Mouse (Mus musculus) monocyte, adult 59 days (primary cell): Measurements from ENCODE around the gene Olfr603. TPM values are rescaled to one million over a fixed set of nuclear protein-coding genes. Genes with fewer than 3 reads are reported as not detected.

Experiments
- total RNA-seq, 2 experiments: library from RNA; stranded (reverse); gene quantifications; one replicate each; pipeline ENCODE4 v1.2.4; 2023

Gene Olfr603
- total RNA-seq = not detected

DNA sequence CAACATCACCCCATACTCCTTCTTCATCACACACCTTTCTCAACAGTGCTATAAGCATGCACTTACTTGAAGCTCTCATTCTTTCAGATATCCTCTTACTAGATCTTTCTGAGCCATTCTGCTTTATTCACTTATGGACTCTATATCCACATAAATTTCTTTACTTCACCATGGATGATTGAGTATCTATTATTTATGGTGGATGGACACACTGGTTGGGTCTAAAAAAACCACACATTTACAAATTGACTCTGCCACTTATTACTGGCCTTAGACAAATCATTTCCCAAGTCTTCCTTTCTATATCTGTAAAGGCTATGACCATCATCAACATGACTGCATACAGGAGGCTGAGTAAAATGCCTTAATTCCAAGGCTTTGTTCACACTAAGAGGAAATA is at the start of gene Olfr603:
Gene Olfr603 (minus strand): TSS at position 101 of the 400 bp plus-strand sequence.

DNA sequence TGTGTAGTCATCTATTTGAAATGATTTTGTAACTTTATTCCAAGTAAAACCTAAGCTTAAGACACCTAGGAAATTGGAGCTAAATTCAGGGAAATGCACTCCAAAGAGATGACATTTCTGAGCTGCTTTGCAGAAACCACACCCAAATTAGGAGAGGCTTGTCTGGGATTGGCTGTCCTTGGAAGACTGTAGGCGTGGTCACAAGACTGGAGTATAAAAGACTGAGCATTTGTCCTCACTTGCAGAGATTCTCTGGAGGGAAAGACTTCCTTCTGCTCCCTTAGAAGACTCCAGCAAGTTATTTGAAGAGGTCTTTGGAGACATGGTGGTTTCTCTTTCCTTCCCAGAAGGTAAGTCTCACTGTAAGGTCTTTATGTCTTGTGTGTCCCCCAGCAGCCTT is 28.8 kb upstream of the Olfr603 start, which contains the start of gene Usp17lc:
Gene Usp17lc (plus strand): TSS at position 301 of the 400 bp plus-strand sequence.

DNA sequence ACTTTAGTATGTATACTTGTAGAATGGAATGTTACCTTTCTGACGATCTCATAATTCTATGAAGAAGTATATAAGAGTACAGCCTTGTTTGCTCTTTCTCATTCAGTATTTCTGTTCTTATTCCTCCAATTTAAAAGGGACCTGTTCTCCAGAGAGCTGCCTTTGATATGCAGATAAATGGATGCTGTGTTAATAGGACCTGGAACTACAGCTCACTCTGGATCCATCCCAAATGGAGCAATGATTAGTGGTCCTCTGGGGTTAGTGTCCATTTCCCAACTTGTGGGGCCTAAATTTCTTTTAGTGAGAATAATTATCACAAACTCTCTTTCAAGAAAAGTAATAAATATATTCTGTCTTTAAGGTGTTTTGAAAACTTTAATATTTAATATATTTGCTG is 23.4 kb downstream of the Olfr603 start, which contains the start of gene Olfr601:
Gene Olfr601 (minus strand): TSS at position 101 of the 400 bp plus-strand sequence.

DNA sequence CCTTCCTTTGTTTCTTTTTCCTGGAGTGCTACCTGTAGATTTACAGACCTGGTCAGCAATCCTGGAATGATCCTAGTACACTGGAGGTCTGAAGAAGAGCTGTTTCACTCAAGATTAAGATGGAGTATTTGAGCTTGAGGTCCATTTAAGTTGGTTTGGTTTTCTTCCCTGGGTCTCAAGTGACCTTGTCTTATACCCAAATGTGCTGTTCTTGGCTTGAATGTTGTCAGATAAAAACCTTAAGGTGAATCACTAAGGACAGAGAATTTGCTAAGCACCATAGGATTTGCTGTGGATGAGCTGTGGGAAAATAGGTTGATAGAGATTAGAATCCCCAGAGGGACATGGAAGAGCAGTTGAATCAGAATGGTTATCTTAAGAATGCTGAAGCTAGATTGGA is 36.4 kb downstream of the Olfr603 start, which contains the start of gene Olfr600:
Gene Olfr600 (minus strand): TSS at position 101 of the 400 bp plus-strand sequence.

DNA sequence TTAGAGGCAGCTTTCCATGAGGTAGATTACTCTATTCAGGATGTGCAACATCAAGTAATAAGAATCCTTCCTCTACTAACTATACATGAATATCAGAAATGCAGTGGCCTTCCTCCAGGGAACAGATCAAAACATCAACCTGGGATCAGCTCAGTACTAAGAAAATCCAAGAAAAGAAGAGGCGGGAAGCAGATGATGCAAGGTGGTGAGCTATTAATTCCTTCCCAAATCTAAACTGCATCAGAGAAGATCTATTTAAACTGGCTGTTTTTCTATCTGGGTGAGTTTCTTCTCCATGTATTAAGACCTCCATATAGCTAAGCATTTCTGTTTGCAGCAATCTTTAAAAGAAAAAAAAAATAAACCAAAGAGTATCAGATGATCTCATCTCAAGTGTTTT is 50.4 kb downstream of the Olfr603 start, which contains the start of gene Olfr599:
Gene Olfr599 (plus strand): TSS at position 301 of the 400 bp plus-strand sequence.

Other genes starting within 250 kb of the Olfr603 start
- gene Olfr588-ps1, start 245.3 kb downstream of the Olfr603 start, total RNA-seq = not detected
- gene Olfr589, start 229.8 kb downstream of the Olfr603 start, total RNA-seq = not detected
- gene Olfr591, start 207.8 kb downstream of the Olfr603 start, total RNA-seq = not detected
- gene Olfr592, start 201.4 kb downstream of the Olfr603 start, total RNA-seq = not detected
- not detected for gene Olfr593, start 174.3 kb downstream of the Olfr603 start, total RNA-seq
- not detected for gene Olfr594, start 169.2 kb downstream of the Olfr603 start, total RNA-seq
- not detected for gene Usp17ld, start 133.7 kb downstream of the Olfr603 start, total RNA-seq
- gene Olfr596, start 80.5 kb downstream of the Olfr603 start, total RNA-seq = not detected
- gene Olfr597, start 69.9 kb downstream of the Olfr603 start, total RNA-seq = not detected
- gene Olfr598, start 62.6 kb downstream of the Olfr603 start, total RNA-seq = not detected
- not detected for gene Olfr599, start 50.3 kb downstream of the Olfr603 start, total RNA-seq
- not detected for gene Olfr600, start 36.5 kb downstream of the Olfr603 start, total RNA-seq
- gene Olfr601, start 23.5 kb downstream of the Olfr603 start, total RNA-seq = not detected
- gene Usp17lc, start 28.9 kb upstream of the Olfr603 start, total RNA-seq = not detected
- gene Olfr605, start 59.3 kb upstream of the Olfr603 start, total RNA-seq = not detected
- not detected for gene Olfr606, start 62.9 kb upstream of the Olfr603 start, total RNA-seq
- not detected for gene Olfr607, start 78.0 kb upstream of the Olfr603 start, total RNA-seq
- not detected for gene Olfr608, start 83.7 kb upstream of the Olfr603 start, total RNA-seq
- gene Olfr609, start 111.9 kb upstream of the Olfr603 start, total RNA-seq = not detected
- gene Olfr610, start 125.9 kb upstream of the Olfr603 start, total RNA-seq = not detected
- not detected for gene Olfr611, start 134.7 kb upstream of the Olfr603 start, total RNA-seq
- not detected for gene Olfr612, start 156.5 kb upstream of the Olfr603 start, total RNA-seq
- gene Olfr613, start 161.9 kb upstream of the Olfr603 start, total RNA-seq = not detected
- not detected for gene Olfr615, start 169.9 kb upstream of the Olfr603 start, total RNA-seq
- gene Olfr616, start 183.0 kb upstream of the Olfr603 start, total RNA-seq = not detected
- not detected for gene Olfr617, start 186.9 kb upstream of the Olfr603 start, total RNA-seq
- not detected for gene Olfr618, start 203.9 kb upstream of the Olfr603 start, total RNA-seq
- gene Olfr619, start 214.4 kb upstream of the Olfr603 start, total RNA-seq = not detected
- gene Olfr620, start 226.4 kb upstream of the Olfr603 start, total RNA-seq = not detected